Mouse (Mus musculus) myocyte (in vitro differentiated cells): Measurements from ENCODE around the gene Tssk3. TPM values are rescaled to one million over a fixed set of nuclear protein-coding genes. Genes with fewer than 3 reads are reported as not detected.

Source experiments
- H3K27me3 ChIP-seq: one replicate; pipeline ENCODE4 v1.6.1; 2011; ENCODE audit not compliant: control insufficient read depth, insufficient read depth, insufficient read length
- H3K36me3 ChIP-seq: one replicate; pipeline ENCODE4 v1.6.1; 2011; ENCODE audit not compliant: control insufficient read depth, insufficient read depth
- H3K4me2 ChIP-seq: one replicate; pipeline ENCODE4 v1.6.1; 2011; ENCODE audit warnings: low read depth, control low read depth
- H3K4me3 ChIP-seq: one replicate; pipeline ENCODE4 v1.5.1; 2011; ENCODE audit warnings: mild to moderate bottlenecking, control low read depth, moderate library complexity
- H3K79me2 ChIP-seq: one replicate; pipeline ENCODE4 v1.6.1; 2011; ENCODE audit not compliant: control insufficient read depth, insufficient read depth
- H3ac ChIP-seq: one replicate; pipeline ENCODE4 v1.6.1; 2011; ENCODE audit not compliant: control insufficient read depth, insufficient read length
- MAX ChIP-seq: IDR thresholded peaks from one replicate; pipeline ENCODE4 v1.6.1; 2011; ENCODE audit warnings: low read depth, mild to moderate bottlenecking, control low read depth
- MYOD1 ChIP-seq, 3 experiments: IDR thresholded peaks; one replicate each; pipeline ENCODE4 v1.6.1; 2011; ENCODE audit warnings: control low read depth in 2 of 3, low read depth in 2 of 3, mild to moderate bottlenecking in 2 of 3, moderate library complexity in 1 of 3; ENCODE audit not compliant: insufficient read length in 2 of 3, control insufficient read depth in 1 of 3
- POLR2A ChIP-seq: IDR thresholded peaks from one replicate; pipeline ENCODE4 v1.6.1; 2011; ENCODE audit warnings: low read depth, mild to moderate bottlenecking, control low read depth, moderate library complexity; ENCODE audit not compliant: insufficient read length
- REST ChIP-seq: IDR thresholded peaks from one replicate; pipeline ENCODE4 v1.6.1; 2011; ENCODE audit warnings: mild to moderate bottlenecking, control low read depth, moderate library complexity; ENCODE audit not compliant: insufficient read depth, insufficient read length
- TCF12 ChIP-seq: IDR thresholded peaks from one replicate; pipeline ENCODE4 v1.6.1; 2011; ENCODE audit warnings: mild to moderate bottlenecking, control low read depth; ENCODE audit not compliant: poor library complexity, insufficient read depth, severe bottlenecking
- USF1 ChIP-seq: IDR thresholded peaks from one replicate; pipeline ENCODE4 v1.6.1; 2011; ENCODE audit warnings: low read depth, mild to moderate bottlenecking, control low read depth, moderate library complexity
- polyA plus RNA-seq: library from polyadenylated mRNA; unstranded; fragments of >200 nt; fragmentation: generic; extraction: Trizol; gene quantifications from one replicate; pipeline ENCODE4 v1.2.1, GENCODE M21; 2012; ENCODE audit warnings: missing spikeins

Tssk3 gene
- polyA plus RNA-seq, 1 experiment, result not detected

- no peaks in the 10 kb centered on the region for H3K36me3 ChIP-seq
- TF ChIP-seq REST (no peak), MAX (no peak), POLR2A (no peak), MYOD1 (IDR thresholded peaks at IDR 0.05; ENCODE audit: control insufficient read depth in 1 of 3, insufficient read length in 2 of 3, low read depth in 2 of 3) (no peak), TCF12 (no peak), USF1 (no peak)
- H3K4me3 ChIP-seq, result no peak overlapping the region
- H3K4me2 ChIP-seq, result no peak overlapping the region
- H3K27me3 ChIP-seq, result peaks cover 26% of the 10 kb centered on the region
- no peaks in the 10 kb centered on the region for H3K79me2 ChIP-seq
- no peak overlapping the region for H3ac ChIP-seq
Measured at GRCm38 (mm10) chr4:129441145-129441544, 49.7 kb downstream of the Tssk3 start.

- Histone ChIP-seq H3ac (no peak within 1 kb of the TSS), H3K4me3 (no peak within 1 kb of the TSS), H3K4me2 (no peak within 1 kb of the TSS), H3K27me3 (peaks cover 26% of the 10 kb centered on the region), H3K36me3 (no peaks in the 10 kb centered on the region), H3K79me2 (no peaks in the 10 kb centered on the region)
- TF ChIP-seq POLR2A, result no peak
Measured at GRCm38 (mm10) chr4:129440340-129441063, 50.3 kb downstream of the Tssk3 start, which contains the start of gene Zbtb8b. Zbtb8b (minus strand) TSS chr4:129440853.

Other genes starting within 250 kb of the Tssk3 start
- gene C77080, start 229.6 kb downstream of the Tssk3 start, polyA plus RNA-seq, result 25.4 TPM
- 51.1 TPM for gene Sync, start 203.4 kb downstream of the Tssk3 start, polyA plus RNA-seq
- gene Rbbp4, start 155.7 kb downstream of the Tssk3 start, polyA plus RNA-seq, result 137 TPM
- gene Zbtb8os, start 155.3 kb downstream of the Tssk3 start, polyA plus RNA-seq, result 34.5 TPM
- 5.8 TPM for gene Zbtb8a, start 112.9 kb downstream of the Tssk3 start, polyA plus RNA-seq
- gene Zbtb8b, start 50.2 kb downstream of the Tssk3 start, polyA plus RNA-seq, result 0.04 TPM
- 22.9 TPM for gene Bsdc1, start 29.4 kb downstream of the Tssk3 start, polyA plus RNA-seq
- gene Fam229a, start 168 bp upstream of the Tssk3 start, polyA plus RNA-seq, result 0.10 TPM
- 41.6 TPM for gene Marcksl1, start 22.6 kb upstream of the Tssk3 start, polyA plus RNA-seq
- 50.4 TPM for gene Hdac1, start 51.7 kb upstream of the Tssk3 start, polyA plus RNA-seq
- 2.1 TPM for gene Lck, start 82.6 kb upstream of the Tssk3 start, polyA plus RNA-seq
- gene Fam167b, start 87.5 kb upstream of the Tssk3 start, polyA plus RNA-seq, result 0.10 TPM
- 358 TPM for gene Eif3i, start 109.6 kb upstream of the Tssk3 start, polyA plus RNA-seq
- 220 TPM for gene Tmem234, start 109.6 kb upstream of the Tssk3 start, polyA plus RNA-seq
- 0.36 TPM for gene Dcdc2b, start 123.2 kb upstream of the Tssk3 start, polyA plus RNA-seq
- 20.1 TPM for gene Iqcc, start 128.1 kb upstream of the Tssk3 start, polyA plus RNA-seq
- gene Ccdc28b, start 132.9 kb upstream of the Tssk3 start, polyA plus RNA-seq, result 14.8 TPM
- 23.6 TPM for gene Txlna, start 150.0 kb upstream of the Tssk3 start, polyA plus RNA-seq
- gene Kpna6, start 181.7 kb upstream of the Tssk3 start, polyA plus RNA-seq, result 32.2 TPM
- 9.7 TPM for gene Tmem39b, start 205.8 kb upstream of the Tssk3 start, polyA plus RNA-seq